Comparison of ENCODE assay signal across 31 mouse cellular contexts in genomic region chr7:12940599-12940998, GRCm38 (mm10).
"Had no signal": no experiment of that assay in that cellular context is flagged by ENCODE, and none has a peak within 500 bp of the region (broad histone marks: within the 10 kb centered on the region; RNA-seq: fewer than 3 reads in every experiment).

No protein-coding gene starts in this region.

- DNase-seq: heart, postnatal 10 days; heart, postnatal 14 days; heart, postnatal 36 days; heart, postnatal 4 days; kidney, adult 11 months; kidney, adult 18-20 months; kidney, adult 2 months; kidney, adult 8-10 months; kidney, adult 9 months; kidney, postnatal 10 days; kidney, postnatal 14 days; kidney, postnatal 25 days; kidney, postnatal 4 days; layer of hippocampus, adult 9-11 months; layer of hippocampus, postnatal 36 days had no signal

- H3K27me3 ChIP-seq: heart, embryonic 12.5 days; heart, embryonic 13.5 days; heart, embryonic 15.5 days; hindbrain, embryonic 12.5 days; hindbrain, embryonic 13.5 days; hindbrain, embryonic 15.5 days; intestine, embryonic 15.5 days; kidney, embryonic 15.5 days had no signal

- H3K27ac ChIP-seq: heart, embryonic 10.5 days; heart, embryonic 13.5 days; heart, embryonic 15.5 days; hindbrain, embryonic 10.5 days; hindbrain, embryonic 12.5 days; hindbrain, embryonic 13.5 days; hindbrain, embryonic 14.5 days; hindbrain, embryonic 15.5 days; hindbrain, postnatal 0 days; intestine, embryonic 15.5 days; kidney, embryonic 15.5 days; kidney, postnatal 0 days; layer of hippocampus, adult 2 months; left cerebral cortex, adult 2 months had no signal

- H3K4me3 ChIP-seq: heart, embryonic 10.5 days; heart, embryonic 12.5 days; heart, embryonic 13.5 days; heart, embryonic 15.5 days; hindbrain, embryonic 10.5 days; hindbrain, embryonic 12.5 days; hindbrain, embryonic 13.5 days; hindbrain, embryonic 15.5 days; intestine, embryonic 15.5 days; kidney, embryonic 15.5 days; layer of hippocampus, adult 2 months; left cerebral cortex, adult 2 months had no signal

- H3K9ac ChIP-seq: heart, embryonic 12.5 days; heart, embryonic 13.5 days; heart, embryonic 15.5 days; hindbrain, embryonic 12.5 days; hindbrain, embryonic 13.5 days; hindbrain, embryonic 14.5 days; hindbrain, embryonic 15.5 days; intestine, embryonic 15.5 days; kidney, embryonic 15.5 days had no signal

- H3K9me3 ChIP-seq: heart, embryonic 10.5 days; heart, embryonic 12.5 days; heart, embryonic 13.5 days; heart, embryonic 15.5 days; hindbrain, embryonic 10.5 days; hindbrain, embryonic 12.5 days; hindbrain, embryonic 13.5 days; hindbrain, embryonic 15.5 days; intestine, embryonic 15.5 days; kidney, embryonic 15.5 days had no signal

- H3K4me2 ChIP-seq: heart, embryonic 11.5 days; heart, embryonic 12.5 days; heart, embryonic 13.5 days; heart, embryonic 15.5 days; hindbrain, embryonic 12.5 days; hindbrain, embryonic 13.5 days; hindbrain, embryonic 14.5 days; hindbrain, embryonic 15.5 days; intestine, embryonic 15.5 days; kidney, embryonic 15.5 days had no signal

- H3K36me3 ChIP-seq: heart, embryonic 10.5 days; heart, embryonic 12.5 days; heart, embryonic 13.5 days; heart, embryonic 15.5 days; hindbrain, embryonic 10.5 days; hindbrain, embryonic 12.5 days; hindbrain, embryonic 13.5 days; hindbrain, embryonic 15.5 days; intestine, embryonic 15.5 days; kidney, embryonic 15.5 days had no signal

- H3K4me1 ChIP-seq: heart, embryonic 10.5 days; heart, embryonic 12.5 days; heart, embryonic 13.5 days; heart, embryonic 15.5 days; hindbrain, embryonic 10.5 days; hindbrain, embryonic 12.5 days; hindbrain, embryonic 13.5 days; hindbrain, embryonic 15.5 days; intestine, embryonic 15.5 days; kidney, embryonic 15.5 days had no signal
